Mouse (Mus musculus) midbrain, embryonic 14.5 days (tissue): ENCODE data around the gene Cd200. TPM values are rescaled to one million over a fixed set of nuclear protein-coding genes. Genes with fewer than 3 reads are reported as not detected.

Source experiments
- ATAC-seq: fragments of 200-750 bp; cut with Nextera tagmentation; 2 replicates; pipeline ENCODE4 v1.8.0; 2017; ENCODE audit warnings: moderate number of reproducible peaks, moderate library complexity; ENCODE audit not compliant: low FRiP score, low TSS enrichment
- DNase-seq: peaks from one replicate; pipeline ENCODE4 v3.0.0-alpha.2; 2015
- H3K27ac ChIP-seq: fragments of 300-500 bp; sonication (generic); replicated peaks from 2 replicates; pipeline ENCODE4 v1.5.1; 2014; ENCODE audit warnings: mild to moderate bottlenecking, low read depth, low read length, moderate library complexity
- H3K27me3 ChIP-seq: fragments of 300-500 bp; sonication (generic); 2 replicates; pipeline ENCODE4 v1.6.1; 2014; ENCODE audit warnings: low read length, control low read depth, mixed read lengths; ENCODE audit not compliant: control insufficient read depth, insufficient read depth
- H3K36me3 ChIP-seq: fragments of 300-500 bp; sonication (generic); 2 replicates; pipeline ENCODE4 v1.6.1; 2014; ENCODE audit warnings: low read length, control low read depth; ENCODE audit not compliant: control insufficient read depth, insufficient read depth
- H3K4me1 ChIP-seq: fragments of 300-500 bp; sonication (generic); 2 replicates; pipeline ENCODE4 v1.6.1; 2014; ENCODE audit warnings: mild to moderate bottlenecking, antibody characterized with exemption, low read length, control low read depth; ENCODE audit not compliant: control insufficient read depth, insufficient read depth
- H3K4me2 ChIP-seq: fragments of 300-500 bp; sonication (generic); 2 replicates; pipeline ENCODE4 v1.6.1; 2014; ENCODE audit warnings: mild to moderate bottlenecking, low read length, moderate library complexity
- H3K4me3 ChIP-seq: fragments of 300-500 bp; sonication (generic); replicated peaks from 2 replicates; pipeline ENCODE4 v1.5.1; 2014; ENCODE audit warnings: low read depth, low read length
- H3K9ac ChIP-seq: fragments of 300-500 bp; sonication (generic); replicated peaks from 2 replicates; pipeline ENCODE4 v1.6.1; 2014; ENCODE audit warnings: mild to moderate bottlenecking, low read length, moderate library complexity
- H3K9me3 ChIP-seq: fragments of 300-500 bp; sonication (generic); 2 replicates; pipeline ENCODE4 v1.6.1; 2016; ENCODE audit warnings: low read length, control low read depth, mixed read lengths; ENCODE audit not compliant: control insufficient read depth
- WGBS: fragments of 180-500 bp; shearing (Covaris S2); extraction: QIAGEN DNeasy Blood & Tissue Kit; methylation state at CpG from one replicate; pipeline ENCODE4 v1.1.7; 2014; 5-methylcytosine and 5-hydroxymethylcytosine counted together
- polyA plus RNA-seq: library from polyadenylated mRNA; unstranded; fragments of >200 nt; fragmentation: Nextera tagmentation; extraction: Ambion mirVana; gene quantifications from 2 replicates; pipeline ENCODE4 v1.2.1, GENCODE M21; 2014

The Cd200 gene
- polyA plus RNA-seq, 1 experiment from 2014 or later = 365 TPM

GRCm38 (mm10) chr16:45402951-45403350 is 5.9 kb downstream of the Cd200 start:
- no peaks in the 10 kb centered on the region for H3K27me3 ChIP-seq
- no peaks in the 10 kb centered on the region for H3K9me3 ChIP-seq
- no peak overlapping the region for H3K4me2 ChIP-seq
- ATAC-seq (no peak), DNase-seq (no peak)
- H3K4me1 ChIP-seq = peaks cover 12% of the 10 kb centered on the region
- peaks cover 4% of the 10 kb centered on the region; the same call in 1 of the 2 replicates for H3K36me3 ChIP-seq
- H3K9ac ChIP-seq = no peak overlapping the region
- 84% methylated on average over 2 of the region's 2 CpGs for WGBS
- no peak overlapping the region for H3K27ac ChIP-seq
- no peak overlapping the region for H3K4me3 ChIP-seq

- Histone ChIP-seq H3K27ac (no peak overlapping the region), H3K9ac (no peak overlapping the region), H3K4me3 (no peak overlapping the region), H3K4me1 (peaks cover 12% of the 10 kb centered on the region), H3K9me3 (no peaks in the 10 kb centered on the region), H3K27me3 (no peaks in the 10 kb centered on the region), H3K4me2 (no peak overlapping the region), H3K36me3 (peaks cover 4% of the 10 kb centered on the region; the same call in 1 of the 2 replicates)
- DNase-seq (no peak), ATAC-seq (no peak)
- 95% methylated on average over 1 of the region's 1 CpGs for WGBS
These were observed 6.8 kb downstream of the Cd200 start for GRCm38 (mm10) chr16:45402036-45402435.

GRCm38 (mm10) chr16:45399947-45400555 is 8.8 kb downstream of the Cd200 start:
- DNase-seq (no peak), ATAC-seq (no peak)
- no peak overlapping the region for H3K9ac ChIP-seq
- no peak overlapping the region for H3K4me2 ChIP-seq
- H3K36me3 ChIP-seq = peaks cover 23% of the 10 kb centered on the region
- 0 out of 2 replicates have a peak, but pooled peaks cover 4% of the 10 kb centered on the region for H3K4me1 ChIP-seq
- 74% methylated on average over 9 of the region's 9 CpGs for WGBS
- no peaks in the 10 kb centered on the region for H3K9me3 ChIP-seq
- no peaks in the 10 kb centered on the region for H3K27me3 ChIP-seq
- H3K27ac ChIP-seq = no peak overlapping the region
- H3K4me3 ChIP-seq = no peak overlapping the region

- 89% methylated on average over 3 of the region's 3 CpGs for WGBS
- no peak for ATAC-seq
These were observed 9.4 kb downstream of the Cd200 start for GRCm38 (mm10) chr16:45399411-45399810.

GRCm38 (mm10) chr16:45397440-45397839 is 11.4 kb downstream of the Cd200 start:
- H3K4me1 ChIP-seq = 0 out of 2 replicates have a peak, but pooled peaks cover 4% of the 10 kb centered on the region
- ATAC-seq = no peak
- no peak overlapping the region for H3K9ac ChIP-seq
- no peak for DNase-seq
- no peak overlapping the region for H3K27ac ChIP-seq
- peaks cover 47% of the 10 kb centered on the region for H3K36me3 ChIP-seq
- no peaks in the 10 kb centered on the region for H3K27me3 ChIP-seq
- 87% methylated on average over 2 of the region's 2 CpGs for WGBS
- no peak overlapping the region for H3K4me3 ChIP-seq
- H3K4me2 ChIP-seq = no peak overlapping the region
- no peaks in the 10 kb centered on the region for H3K9me3 ChIP-seq

More at GRCm38 (mm10) chr16:45399411-45399810, 9.4 kb downstream of the Cd200 start:
- Histone ChIP-seq H3K4me3 (no peak overlapping the region), H3K4me2 (no peak overlapping the region), H3K9ac (no peak overlapping the region), H3K36me3 (peaks cover 29% of the 10 kb centered on the region), H3K4me1 (0 out of 2 replicates have a peak, but pooled peaks cover 4% of the 10 kb centered on the region), H3K9me3 (no peaks in the 10 kb centered on the region), H3K27me3 (no peaks in the 10 kb centered on the region), H3K27ac (no peak overlapping the region)
- DNase-seq = no peak

GRCm38 (mm10) chr16:45392246-45392645 is 16.6 kb downstream of the Cd200 start:
- Histone ChIP-seq H3K27me3 (no peaks in the 10 kb centered on the region), H3K9me3 (no peaks in the 10 kb centered on the region), H3K9ac (no peak overlapping the region), H3K4me2 (no peak overlapping the region), H3K36me3 (peaks cover 67% of the 10 kb centered on the region), H3K27ac (no peak overlapping the region), H3K4me3 (no peak overlapping the region), H3K4me1 (no peaks in the 10 kb centered on the region)
- DNase-seq (no peak), ATAC-seq (no peak)
- 87% methylated on average over 6 of the region's 6 CpGs for WGBS

- H3K27me3 ChIP-seq = no peaks in the 10 kb centered on the region
- no peak for DNase-seq
- H3K4me1 ChIP-seq = no peaks in the 10 kb centered on the region
- no peaks in the 10 kb centered on the region for H3K9me3 ChIP-seq
- WGBS = 96% methylated on average over 3 of the region's 3 CpGs
- no peak overlapping the region for H3K4me2 ChIP-seq
- no peak overlapping the region for H3K27ac ChIP-seq
- peaks cover 69% of the 10 kb centered on the region for H3K36me3 ChIP-seq
- H3K4me3 ChIP-seq = no peak overlapping the region
- no peak overlapping the region for H3K9ac ChIP-seq
- ATAC-seq = no peak
These were observed 17.2 kb downstream of the Cd200 start for GRCm38 (mm10) chr16:45391680-45392079.

GRCm38 (mm10) chr16:45390286-45390956 is 18.4 kb downstream of the Cd200 start:
- no peaks in the 10 kb centered on the region for H3K4me1 ChIP-seq
- no peaks in the 10 kb centered on the region for H3K27me3 ChIP-seq
- no peak overlapping the region for H3K9ac ChIP-seq
- H3K36me3 ChIP-seq = peaks cover 58% of the 10 kb centered on the region
- no peak for ATAC-seq
- no peak overlapping the region for H3K4me2 ChIP-seq
- no peaks in the 10 kb centered on the region for H3K9me3 ChIP-seq
- no peak overlapping the region for H3K27ac ChIP-seq
- no peak overlapping the region for H3K4me3 ChIP-seq
- 65% methylated on average over 5 of the region's 5 CpGs for WGBS
- DNase-seq = no peak

GRCm38 (mm10) chr16:45389833-45390232 is 19.0 kb downstream of the Cd200 start:
- Histone ChIP-seq H3K36me3 (peaks cover 54% of the 10 kb centered on the region), H3K4me3 (no peak overlapping the region), H3K9me3 (no peaks in the 10 kb centered on the region), H3K4me1 (no peaks in the 10 kb centered on the region), H3K9ac (no peak overlapping the region), H3K4me2 (no peak overlapping the region), H3K27me3 (no peaks in the 10 kb centered on the region), H3K27ac (no peak overlapping the region)
- ATAC-seq (no peak), DNase-seq (no peak)
- WGBS = 81% methylated on average over 2 of the region's 2 CpGs
